16 mouse cellular contexts compared by ENCODE assay signal in the genomic region with DNA sequence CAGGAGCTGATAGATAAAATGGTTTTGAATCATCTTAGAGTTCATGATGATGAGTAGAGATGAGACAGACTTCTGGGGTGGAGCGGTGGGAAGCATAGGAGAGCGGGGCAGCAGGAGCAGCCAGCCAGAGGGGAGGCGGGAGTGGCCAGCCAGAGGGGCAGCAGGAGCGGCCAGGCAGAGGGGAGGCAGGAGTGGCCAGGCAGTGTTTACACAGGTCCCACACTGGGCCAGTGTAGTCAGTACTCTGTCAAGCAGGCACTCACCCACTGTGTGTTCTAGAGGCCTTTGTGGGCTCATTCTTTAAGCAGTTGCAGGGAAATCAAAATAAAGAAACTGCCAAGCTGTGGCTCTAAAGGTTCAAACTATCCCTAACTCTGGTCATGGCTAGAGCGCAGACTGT.
"Had no signal": no experiment of that assay in that cellular context is flagged by ENCODE, and none has a peak within 500 bp of the region (broad histone marks: within the 10 kb centered on the region; RNA-seq: fewer than 3 reads in every experiment).

No protein-coding gene starts in this region.

- ATAC-seq: hindbrain, embryonic 16.5 days; inflammation-experienced regulatory T-cells, adult 6 months; lung, postnatal 0 days had no signal

- H3K9ac ChIP-seq: kidney, embryonic 15.5 days; limb, embryonic 15.5 days had no signal

- H3K4me3 ChIP-seq: kidney, embryonic 15.5 days; left cerebral cortex, adult 2 months; limb, embryonic 15.5 days; midbrain, embryonic 10.5 days; myocyte had no signal

- H3K27me3 ChIP-seq: kidney, embryonic 15.5 days; limb, embryonic 15.5 days had no signal

- DNase-seq: kidney, adult 2 months; kidney, postnatal 14 days; lung, adult 2 months; lung, postnatal 4 days; midbrain, embryonic 14.5 days; retina, postnatal 1 day; thymus, adult 2 months; thymus, postnatal 36 days had no signal

- H3K9me3 ChIP-seq: kidney, embryonic 15.5 days; limb, embryonic 15.5 days; midbrain, embryonic 10.5 days had no signal

- H3K4me1 ChIP-seq: kidney, embryonic 15.5 days; limb, embryonic 15.5 days; midbrain, embryonic 10.5 days had no signal

- H3K27ac ChIP-seq: kidney, embryonic 15.5 days; limb, embryonic 15.5 days; midbrain, embryonic 10.5 days had no signal

- H3K4me2 ChIP-seq: kidney, embryonic 15.5 days; limb, embryonic 15.5 days had no signal
